Mouse (Mus musculus) myocyte (in vitro differentiated cells): ENCODE data around the gene Orc2. TPM values are rescaled to one million over a fixed set of nuclear protein-coding genes. Genes with fewer than 3 reads are reported as not detected.

Source experiments
- H3K27me3 ChIP-seq: one replicate; pipeline ENCODE4 v1.6.1; 2011; ENCODE audit not compliant: control insufficient read depth, insufficient read depth, insufficient read length
- H3K36me3 ChIP-seq: one replicate; pipeline ENCODE4 v1.6.1; 2011; ENCODE audit not compliant: control insufficient read depth, insufficient read depth
- H3K4me2 ChIP-seq: one replicate; pipeline ENCODE4 v1.6.1; 2011; ENCODE audit warnings: low read depth, control low read depth
- H3K4me3 ChIP-seq: one replicate; pipeline ENCODE4 v1.5.1; 2011; ENCODE audit warnings: mild to moderate bottlenecking, control low read depth, moderate library complexity
- H3K79me2 ChIP-seq: one replicate; pipeline ENCODE4 v1.6.1; 2011; ENCODE audit not compliant: control insufficient read depth, insufficient read depth
- H3ac ChIP-seq: one replicate; pipeline ENCODE4 v1.6.1; 2011; ENCODE audit not compliant: control insufficient read depth, insufficient read length
- CEBPB ChIP-seq: IDR thresholded peaks from 2 replicates; pipeline ENCODE4 v1.6.1; 2011; ENCODE audit warnings: mild to moderate bottlenecking, moderate library complexity; ENCODE audit not compliant: poor library complexity, insufficient read depth, severe bottlenecking
- E2F4 ChIP-seq: IDR thresholded peaks from one replicate; pipeline ENCODE4 v1.6.1; 2011; ENCODE audit warnings: mild to moderate bottlenecking, control low read depth, moderate library complexity; ENCODE audit not compliant: insufficient read depth
- MAX ChIP-seq: IDR thresholded peaks from one replicate; pipeline ENCODE4 v1.6.1; 2011; ENCODE audit warnings: low read depth, mild to moderate bottlenecking, control low read depth
- MYOD1 ChIP-seq, 3 experiments: IDR thresholded peaks; one replicate each; pipeline ENCODE4 v1.6.1; 2011; ENCODE audit warnings: control low read depth in 2 of 3, low read depth in 2 of 3, mild to moderate bottlenecking in 2 of 3, moderate library complexity in 1 of 3; ENCODE audit not compliant: insufficient read length in 2 of 3, control insufficient read depth in 1 of 3
- MYOG ChIP-seq, 3 experiments: IDR thresholded peaks; one replicate each; pipeline ENCODE4 v1.6.1; 2011; ENCODE audit warnings: control low read depth in 2 of 3, low read depth in 2 of 3, mild to moderate bottlenecking in 2 of 3; ENCODE audit not compliant: insufficient read length in 2 of 3, control insufficient read depth in 1 of 3, insufficient read depth in 1 of 3
- POLR2A ChIP-seq: IDR thresholded peaks from one replicate; pipeline ENCODE4 v1.6.1; 2011; ENCODE audit warnings: low read depth, mild to moderate bottlenecking, control low read depth, moderate library complexity; ENCODE audit not compliant: insufficient read length
- POLR2AphosphoS2 ChIP-seq: IDR thresholded peaks from one replicate; pipeline ENCODE4 v1.6.1; 2011; ENCODE audit warnings: low read depth, control low read depth; ENCODE audit not compliant: insufficient read length
- REST ChIP-seq: IDR thresholded peaks from one replicate; pipeline ENCODE4 v1.6.1; 2011; ENCODE audit warnings: mild to moderate bottlenecking, control low read depth, moderate library complexity; ENCODE audit not compliant: insufficient read depth, insufficient read length
- SRF ChIP-seq: IDR thresholded peaks from one replicate; pipeline ENCODE4 v1.6.1; 2011; ENCODE audit warnings: low read depth; ENCODE audit not compliant: control insufficient read depth, insufficient read length
- TCF12 ChIP-seq: IDR thresholded peaks from one replicate; pipeline ENCODE4 v1.6.1; 2011; ENCODE audit warnings: mild to moderate bottlenecking, control low read depth; ENCODE audit not compliant: poor library complexity, insufficient read depth, severe bottlenecking
- TCF3 ChIP-seq: IDR thresholded peaks from one replicate; pipeline ENCODE4 v1.6.1; 2011; ENCODE audit warnings: low read depth, control low read depth; ENCODE audit not compliant: insufficient read length
- USF1 ChIP-seq: IDR thresholded peaks from one replicate; pipeline ENCODE4 v1.6.1; 2011; ENCODE audit warnings: low read depth, mild to moderate bottlenecking, control low read depth, moderate library complexity
- polyA plus RNA-seq: library from polyadenylated mRNA; unstranded; fragments of >200 nt; fragmentation: generic; extraction: Trizol; gene quantifications from one replicate; pipeline ENCODE4 v1.2.1, GENCODE M21; 2012; ENCODE audit warnings: missing spikeins

Orc2 gene
- polyA plus RNA-seq, 1 experiment: 11.5 TPM

- peaks cover 49% of the 10 kb centered on the region for H3K36me3 ChIP-seq
- H3K4me3 ChIP-seq: no peak overlapping the region
- H3K4me2 ChIP-seq: no peak overlapping the region
- no peak overlapping the region for H3ac ChIP-seq
- no peaks in the 10 kb centered on the region for H3K79me2 ChIP-seq
- TF ChIP-seq TCF12 (no peak), CEBPB (no peak), E2F4 (no peak), SRF (no peak), REST (no peak), TCF3 (no peak), MAX (no peak), POLR2A (no peak), POLR2AphosphoS2 (no peak), USF1 (no peak), MYOG (IDR thresholded peaks at IDR 0.05; ENCODE audit: control insufficient read depth in 1 of 3, insufficient read depth in 1 of 3, insufficient read length in 2 of 3, low read depth in 2 of 3) (no peak), MYOD1 (IDR thresholded peaks at IDR 0.05; ENCODE audit: control insufficient read depth in 1 of 3, insufficient read length in 2 of 3, low read depth in 2 of 3) (no peak)
- H3K27me3 ChIP-seq: no peaks in the 10 kb centered on the region
Observed at GRCm38 (mm10) chr1:58465042-58465441, 39.9 kb downstream of the Orc2 start.

DNA sequence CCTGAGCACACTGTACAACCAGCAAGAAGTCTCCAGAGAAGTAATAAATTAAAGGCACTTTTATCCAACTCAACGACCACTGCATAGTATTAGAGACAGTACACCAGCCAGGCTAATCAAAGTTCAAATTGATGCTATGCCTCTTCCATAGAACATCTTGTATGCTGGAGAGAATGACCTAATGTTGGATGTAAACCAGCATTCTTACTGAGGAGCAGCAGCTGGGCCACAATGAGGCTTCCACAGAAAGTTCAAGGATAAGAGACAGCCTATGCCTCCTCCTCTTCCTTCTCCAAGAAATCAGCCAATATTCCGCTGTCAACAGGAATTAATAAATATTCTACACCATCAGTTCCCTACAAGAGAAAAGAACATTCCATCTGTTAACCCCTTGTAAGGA is 41.0 kb downstream of the Orc2 start:
- Histone ChIP-seq H3K4me3 (no peak overlapping the region), H3K36me3 (peaks cover 43% of the 10 kb centered on the region), H3K27me3 (no peaks in the 10 kb centered on the region), H3K4me2 (no peak overlapping the region), H3ac (no peak overlapping the region), H3K79me2 (no peaks in the 10 kb centered on the region)
- TF ChIP-seq POLR2AphosphoS2 (no peak), SRF (no peak), USF1 (no peak), TCF12 (no peak), MAX (no peak), E2F4 (no peak), TCF3 (no peak), MYOG (IDR thresholded peaks at IDR 0.05; ENCODE audit: control insufficient read depth in 1 of 3, insufficient read depth in 1 of 3, insufficient read length in 2 of 3, low read depth in 2 of 3) (no peak), REST (no peak), MYOD1 (IDR thresholded peaks at IDR 0.05; ENCODE audit: control insufficient read depth in 1 of 3, insufficient read length in 2 of 3, low read depth in 2 of 3) (no peak), POLR2A (no peak), CEBPB (no peak)

- no peak overlapping the region for H3K4me2 ChIP-seq
- H3K79me2 ChIP-seq: no peaks in the 10 kb centered on the region
- no peak overlapping the region for H3ac ChIP-seq
- no peak for TF ChIP-seq E2F4
- TF ChIP-seq MYOG (IDR thresholded peaks at IDR 0.05; ENCODE audit: control insufficient read depth in 1 of 3, insufficient read depth in 1 of 3, insufficient read length in 2 of 3, low read depth in 2 of 3): no peak
- no peak for TF ChIP-seq POLR2AphosphoS2
- no peak for TF ChIP-seq TCF3
- TF ChIP-seq MYOD1 (IDR thresholded peaks at IDR 0.05; ENCODE audit: control insufficient read depth in 1 of 3, insufficient read length in 2 of 3, low read depth in 2 of 3): no peak
- no peak for TF ChIP-seq USF1
- TF ChIP-seq TCF12: no peak
- TF ChIP-seq CEBPB: no peak
- TF ChIP-seq REST: no peak
- TF ChIP-seq MAX: no peak
- TF ChIP-seq SRF: no peak
- no peak for TF ChIP-seq POLR2A
- H3K4me3 ChIP-seq: no peak overlapping the region
- peaks cover 53% of the 10 kb centered on the region for H3K36me3 ChIP-seq
- no peaks in the 10 kb centered on the region for H3K27me3 ChIP-seq
Observed at GRCm38 (mm10) chr1:58460566-58460965, 44.3 kb downstream of the Orc2 start.

- Histone ChIP-seq H3K79me2 (no peaks in the 10 kb centered on the region), H3K36me3 (peaks cover 51% of the 10 kb centered on the region), H3ac (no peak overlapping the region), H3K27me3 (no peaks in the 10 kb centered on the region), H3K4me3 (no peak overlapping the region), H3K4me2 (no peak overlapping the region)
- TF ChIP-seq MYOD1 (IDR thresholded peaks at IDR 0.05; ENCODE audit: control insufficient read depth in 1 of 3, insufficient read length in 2 of 3, low read depth in 2 of 3) (no peak), TCF12 (no peak), TCF3 (no peak), POLR2AphosphoS2 (no peak), USF1 (no peak)
Observed at GRCm38 (mm10) chr1:58458867-58459266, 46.0 kb downstream of the Orc2 start.

- Histone ChIP-seq H3K79me2 (no peaks in the 10 kb centered on the region), H3K36me3 (peaks cover 51% of the 10 kb centered on the region), H3ac (no peak overlapping the region), H3K27me3 (no peaks in the 10 kb centered on the region), H3K4me2 (no peak overlapping the region), H3K4me3 (no peak overlapping the region)
- TF ChIP-seq MYOG (IDR thresholded peaks at IDR 0.05; ENCODE audit: control insufficient read depth in 1 of 3, insufficient read depth in 1 of 3, insufficient read length in 2 of 3, low read depth in 2 of 3): no peak
- no peak for TF ChIP-seq MAX
- TF ChIP-seq TCF3: no peak
- TF ChIP-seq REST: no peak
- TF ChIP-seq USF1: no peak
- TF ChIP-seq TCF12: no peak
- TF ChIP-seq CEBPB: no peak
- TF ChIP-seq POLR2A: no peak
- TF ChIP-seq POLR2AphosphoS2: no peak
- no peak for TF ChIP-seq E2F4
- no peak for TF ChIP-seq SRF
- no peak for TF ChIP-seq MYOD1 (IDR thresholded peaks at IDR 0.05; ENCODE audit: control insufficient read depth in 1 of 3, insufficient read length in 2 of 3, low read depth in 2 of 3)
Observed at GRCm38 (mm10) chr1:58458175-58458574, 46.7 kb downstream of the Orc2 start.
